Mouse (Mus musculus) left cerebral cortex, postnatal 4 days (tissue): Measurements from ENCODE around the gene Serf1. TPM values are rescaled to one million over a fixed set of nuclear protein-coding genes. Genes with fewer than 3 reads are reported as not detected.

Experiments used
- total RNA-seq, 2 experiments: library from RNA; stranded (reverse); gene quantifications; 2 replicates each; pipeline ENCODE4 v1.2.3; 2021

Gene Serf1
- total RNA-seq, 2 experiments from 2014 or later, result 109 to 127 TPM

Other genes starting within 250 kb of the Serf1 start
- gene Cartpt, start 206.9 kb upstream of the Serf1 start, total RNA-seq, result 1 to 10 TPM; 5.9 to 7.4 TPM
- 10 to 100 TPM; 29.1 to 34.0 TPM for gene Mccc2, start 92.4 kb upstream of the Serf1 start, total RNA-seq
- gene Bdp1, start 3.9 kb upstream of the Serf1 start, total RNA-seq, result 10 to 100 TPM; 46.0 to 46.1 TPM
- gene Smn1, start 16.8 kb downstream of the Serf1 start, total RNA-seq, result 10 to 100 TPM; 48.9 to 51.1 TPM
- gene Naip2, start 94.1 kb downstream of the Serf1 start, total RNA-seq, result under 1 TPM; 0.26 TPM
- under 1 TPM; 0.12 to 0.24 TPM for gene Naip5, start 138.3 kb downstream of the Serf1 start, total RNA-seq
- gene Naip6, start 209.7 kb downstream of the Serf1 start, total RNA-seq, result under 1 TPM; 0.20 to 0.30 TPM